Mouse (Mus musculus) lung, embryonic 16.5 days (tissue): ENCODE results near the gene Acad11. TPM values are rescaled to one million over a fixed set of nuclear protein-coding genes. Genes with fewer than 3 reads are reported as not detected.

Source experiments
- ATAC-seq: fragments of 200-750 bp; cut with Nextera tagmentation; 2 replicates; pipeline ENCODE4 v1.8.0; 2017; ENCODE audit warnings: low read depth, mild to moderate bottlenecking, moderate library complexity
- H3K27ac ChIP-seq: fragments of 300-500 bp; sonication (generic); 2 replicates; pipeline ENCODE4 v1.5.1; 2014; ENCODE audit warnings: mild to moderate bottlenecking, control low read depth, low read length
- H3K27me3 ChIP-seq: fragments of 300-500 bp; sonication (generic); 2 replicates; pipeline ENCODE4 v1.6.1; 2014; ENCODE audit warnings: low read depth, low read length, mixed read lengths; ENCODE audit not compliant: control insufficient read depth, insufficient read depth
- H3K36me3 ChIP-seq: fragments of 300-500 bp; sonication (generic); 2 replicates; pipeline ENCODE4 v1.6.1; 2014; ENCODE audit warnings: low read length; ENCODE audit not compliant: control insufficient read depth, insufficient read depth
- H3K4me1 ChIP-seq: fragments of 300-500 bp; sonication (generic); replicated peaks from 2 replicates; pipeline ENCODE4 v1.6.1; 2014; ENCODE audit warnings: low read length, mixed read lengths; ENCODE audit not compliant: control insufficient read depth, insufficient read depth
- H3K4me2 ChIP-seq: fragments of 300-500 bp; sonication (generic); 2 replicates; pipeline ENCODE4 v1.6.1; 2014; ENCODE audit warnings: low read depth, low read length, control low read depth
- H3K4me3 ChIP-seq: fragments of 300-500 bp; sonication (generic); 2 replicates; pipeline ENCODE4 v1.5.1; 2014; ENCODE audit warnings: mild to moderate bottlenecking, low read length, control low read depth
- H3K9ac ChIP-seq: fragments of 300-500 bp; sonication (generic); 2 replicates; pipeline ENCODE4 v1.6.1; 2014; ENCODE audit warnings: low read length, control low read depth
- H3K9me3 ChIP-seq: fragments of 300-500 bp; sonication (generic); 2 replicates; pipeline ENCODE4 v1.6.1; 2016; ENCODE audit warnings: low read length; ENCODE audit not compliant: control insufficient read depth
- WGBS: fragments of 180-500 bp; shearing (Covaris S2); extraction: QIAGEN DNeasy Blood & Tissue Kit; methylation state at CpG from one replicate; pipeline ENCODE4 v1.1.7; 2014; 5-methylcytosine and 5-hydroxymethylcytosine counted together
- polyA plus RNA-seq: library from polyadenylated mRNA; unstranded; fragments of >200 nt; fragmentation: Nextera tagmentation; extraction: Ambion mirVana; gene quantifications from 2 replicates; pipeline ENCODE4 v1.2.1, GENCODE M21; 2015

Gene Acad11
- polyA plus RNA-seq, 1 experiment from 2014 or later: 12.6 TPM

- no peaks in the 10 kb centered on the region for H3K9me3 ChIP-seq
- WGBS: 59% methylated on average over 2 of the region's 2 CpGs
- H3K9ac ChIP-seq: no peak overlapping the region
- ATAC-seq: no peak
- H3K27me3 ChIP-seq: no peaks in the 10 kb centered on the region
- no peak overlapping the region for H3K27ac ChIP-seq
- H3K4me1 ChIP-seq: no peaks in the 10 kb centered on the region
- no peak overlapping the region for H3K4me2 ChIP-seq
- no peaks in the 10 kb centered on the region for H3K36me3 ChIP-seq
- H3K4me3 ChIP-seq: no peak overlapping the region
Observed at GRCm38 (mm10) chr9:104075808-104076207, 12.6 kb downstream of the Acad11 start.

- no peaks in the 10 kb centered on the region for H3K27me3 ChIP-seq
- no peaks in the 10 kb centered on the region for H3K9me3 ChIP-seq
- no peak overlapping the region for H3K4me3 ChIP-seq
- no peak overlapping the region for H3K9ac ChIP-seq
- H3K27ac ChIP-seq: no peak overlapping the region
- H3K4me1 ChIP-seq: no peaks in the 10 kb centered on the region
- H3K36me3 ChIP-seq: no peaks in the 10 kb centered on the region
- H3K4me2 ChIP-seq: no peak overlapping the region
- WGBS: 78% methylated on average over 1 of the region's 1 CpGs
- ATAC-seq: no peak
Observed at GRCm38 (mm10) chr9:104078780-104079179, 15.6 kb downstream of the Acad11 start.

GRCm38 (mm10) chr9:104079379-104079778 lies 16.2 kb downstream of the Acad11 start:
- WGBS: 39% methylated on average over 5 of the region's 5 CpGs
- no peak for ATAC-seq

GRCm38 (mm10) chr9:104080038-104080437 lies 16.9 kb downstream of the Acad11 start:
- no peaks in the 10 kb centered on the region for H3K9me3 ChIP-seq
- no peaks in the 10 kb centered on the region for H3K27me3 ChIP-seq
- 73% methylated on average over 3 of the region's 3 CpGs for WGBS
- no peaks in the 10 kb centered on the region for H3K4me1 ChIP-seq
- ATAC-seq: no peak
- H3K4me2 ChIP-seq: no peak overlapping the region
- H3K36me3 ChIP-seq: peaks cover 2% of the 10 kb centered on the region; the same call in 1 of the 2 replicates
- H3K9ac ChIP-seq: no peak overlapping the region
- no peak overlapping the region for H3K27ac ChIP-seq
- H3K4me3 ChIP-seq: no peak overlapping the region

More at GRCm38 (mm10) chr9:104079379-104079778, 16.2 kb downstream of the Acad11 start:
- Histone ChIP-seq H3K4me3 (no peak overlapping the region), H3K9me3 (no peaks in the 10 kb centered on the region), H3K9ac (no peak overlapping the region), H3K27me3 (no peaks in the 10 kb centered on the region), H3K4me2 (no peak overlapping the region), H3K4me1 (no peaks in the 10 kb centered on the region), H3K36me3 (peaks cover under 1% of the 10 kb centered on the region; the same call in 1 of the 2 replicates), H3K27ac (no peak overlapping the region)

- H3K36me3 ChIP-seq: peaks cover 2% of the 10 kb centered on the region; the same call in 1 of the 2 replicates
- peaks cover 11% of the 10 kb centered on the region for H3K4me1 ChIP-seq
- no peak overlapping the region for H3K27ac ChIP-seq
- H3K4me3 ChIP-seq: no peak overlapping the region
- no peaks in the 10 kb centered on the region for H3K27me3 ChIP-seq
- ATAC-seq: no peak
- H3K9me3 ChIP-seq: no peaks in the 10 kb centered on the region
- H3K4me2 ChIP-seq: no peak overlapping the region
- no peak overlapping the region for H3K9ac ChIP-seq
- 65% methylated on average over 4 of the region's 4 CpGs for WGBS
Observed at GRCm38 (mm10) chr9:104085730-104086429, 22.7 kb downstream of the Acad11 start.

- H3K4me2 ChIP-seq: 0 out of 2 replicates have a peak overlapping the region, but pooled peaks have one; percentile 21
- H3K4me1 ChIP-seq: peaks cover 11% of the 10 kb centered on the region
- ATAC-seq: peak; percentile 83
- 30% methylated on average over 8 of the region's 8 CpGs for WGBS
- H3K27ac ChIP-seq: peak overlapping the region; percentile 87
- H3K4me3 ChIP-seq: no peak overlapping the region
- H3K9ac ChIP-seq: no peak overlapping the region
- peaks cover 2% of the 10 kb centered on the region; the same call in 1 of the 2 replicates for H3K36me3 ChIP-seq
- no peaks in the 10 kb centered on the region for H3K27me3 ChIP-seq
- H3K9me3 ChIP-seq: no peaks in the 10 kb centered on the region
Observed at GRCm38 (mm10) chr9:104088555-104088954, 25.4 kb downstream of the Acad11 start.

- peaks cover 11% of the 10 kb centered on the region for H3K4me1 ChIP-seq
- H3K9me3 ChIP-seq: no peaks in the 10 kb centered on the region
- H3K27me3 ChIP-seq: no peaks in the 10 kb centered on the region
- no peak overlapping the region for H3K4me3 ChIP-seq
- ATAC-seq: no peak
- H3K36me3 ChIP-seq: no peaks in the 10 kb centered on the region
- no peak overlapping the region for H3K27ac ChIP-seq
- WGBS: 89% methylated on average over 5 of the region's 5 CpGs
- no peak overlapping the region for H3K9ac ChIP-seq
- H3K4me2 ChIP-seq: no peak overlapping the region
Observed at GRCm38 (mm10) chr9:104092945-104093344, 29.8 kb downstream of the Acad11 start.

GRCm38 (mm10) chr9:104098256-104098655 lies 35.1 kb downstream of the Acad11 start:
- Histone ChIP-seq H3K9ac (no peak overlapping the region), H3K27ac (no peak overlapping the region), H3K36me3 (no peaks in the 10 kb centered on the region), H3K4me2 (no peak overlapping the region), H3K27me3 (no peaks in the 10 kb centered on the region), H3K4me1 (no peaks in the 10 kb centered on the region), H3K9me3 (no peaks in the 10 kb centered on the region), H3K4me3 (no peak overlapping the region)
- WGBS: 43% methylated on average over 5 of the region's 5 CpGs
- peak; percentile 57; the same call in 1 of the 2 replicates for ATAC-seq

- Histone ChIP-seq H3K27me3 (no peaks in the 10 kb centered on the region), H3K4me2 (no peak overlapping the region), H3K4me3 (no peak overlapping the region), H3K9ac (no peak overlapping the region), H3K4me1 (no peaks in the 10 kb centered on the region), H3K27ac (no peak overlapping the region), H3K36me3 (no peaks in the 10 kb centered on the region), H3K9me3 (no peaks in the 10 kb centered on the region)
- 85% methylated on average over 11 of the region's 11 CpGs for WGBS
- no peak for ATAC-seq
Observed at GRCm38 (mm10) chr9:104099060-104099459, 35.9 kb downstream of the Acad11 start.
